Mouse (Mus musculus) hindbrain, embryonic 14.5 days (tissue): ENCODE measurements at regions not wholly inside any gene's neighbourhood (a gene's known extent, or its start where the extent isn't known, plus 50 kb on each side); places are given as distances from the start of the nearest gene placed in this dataset.

Source experiments
- ATAC-seq: fragments of 200-750 bp; cut with Nextera tagmentation; 2 replicates; pipeline ENCODE4 v1.8.0; 2017; ENCODE audit warnings: moderate number of reproducible peaks, mild to moderate bottlenecking, moderate TSS enrichment, moderate library complexity; ENCODE audit not compliant: low FRiP score
- DNase-seq: peaks from one replicate; pipeline ENCODE4 v3.0.0-alpha.2; 2015; ENCODE audit warnings: low spot score
- H3K27ac ChIP-seq: fragments of 300-500 bp; sonication (generic); 2 replicates; pipeline ENCODE4 v1.5.1; 2014; ENCODE audit warnings: mild to moderate bottlenecking, moderate library complexity
- H3K27me3 ChIP-seq: fragments of 300-500 bp; sonication (generic); 2 replicates; pipeline ENCODE4 v1.6.1; 2014; ENCODE audit warnings: mild to moderate bottlenecking, low read length, mixed read lengths; ENCODE audit not compliant: control insufficient read depth, insufficient read depth
- H3K36me3 ChIP-seq: fragments of 300-500 bp; sonication (generic); replicated peaks from 2 replicates; pipeline ENCODE4 v1.6.1; 2014; ENCODE audit not compliant: control insufficient read depth, insufficient read depth
- H3K4me1 ChIP-seq: fragments of 300-500 bp; sonication (generic); replicated peaks from 2 replicates; pipeline ENCODE4 v1.6.1; 2014; ENCODE audit warnings: antibody characterized with exemption, low read length, mixed read lengths; ENCODE audit not compliant: control insufficient read depth, insufficient read depth
- H3K4me2 ChIP-seq: fragments of 300-500 bp; sonication (generic); replicated peaks from 2 replicates; pipeline ENCODE4 v1.6.1; 2014; ENCODE audit warnings: mild to moderate bottlenecking, moderate library complexity
- H3K4me3 ChIP-seq: fragments of 300-500 bp; sonication (generic); replicated peaks from 2 replicates; pipeline ENCODE4 v1.5.1; 2014; ENCODE audit warnings: mild to moderate bottlenecking, low read length
- H3K9ac ChIP-seq: fragments of 300-500 bp; sonication (generic); 2 replicates; pipeline ENCODE4 v1.6.1; 2014
- H3K9me3 ChIP-seq: fragments of 300-500 bp; sonication (generic); 2 replicates; pipeline ENCODE4 v1.6.1; 2016; ENCODE audit warnings: low read length; ENCODE audit not compliant: control insufficient read depth
- WGBS: fragments of 180-500 bp; shearing (Covaris S2); extraction: QIAGEN DNeasy Blood & Tissue Kit; methylation state at CpG from one replicate; pipeline ENCODE4 v1.1.7; 2014; 5-methylcytosine and 5-hydroxymethylcytosine counted together

- DNase-seq (no peak), ATAC-seq (no peak)
- no peaks in the 10 kb centered on the region for H3K27me3 ChIP-seq
- no peaks in the 10 kb centered on the region for H3K4me1 ChIP-seq
- H3K9me3 ChIP-seq = peaks cover 3% of the 10 kb centered on the region; the same call in 1 of the 2 replicates
- H3K4me2 ChIP-seq = no peak overlapping the region
- no peak overlapping the region for H3K27ac ChIP-seq
- H3K4me3 ChIP-seq = no peak overlapping the region
- WGBS = 91% methylated on average over 4 of the region's 4 CpGs
- H3K36me3 ChIP-seq = no peaks in the 10 kb centered on the region
- H3K9ac ChIP-seq = no peak overlapping the region
Measured at GRCm38 (mm10) chr9:68072624-68073023, 232.4 kb downstream of the Vps13c start.

DNA sequence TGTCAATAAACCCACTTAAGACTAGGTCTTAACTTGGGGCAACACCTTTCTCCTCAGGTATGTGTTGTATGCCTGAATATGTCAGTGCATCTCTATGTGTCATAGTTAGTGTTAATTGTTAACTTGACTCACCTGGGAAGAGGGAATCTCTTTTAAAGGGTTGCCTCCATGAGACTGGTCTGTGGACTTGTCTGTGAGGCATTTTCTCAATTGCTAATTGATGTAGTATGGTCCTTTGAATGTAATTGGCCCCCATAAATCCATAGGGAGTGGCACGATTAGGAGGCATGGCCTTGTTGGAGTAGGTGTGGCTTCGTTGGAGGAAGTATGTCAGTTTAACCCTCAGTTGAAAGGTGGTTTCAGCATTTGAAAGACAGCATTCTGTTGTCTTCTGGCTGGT lies 237.1 kb downstream of the Vps13c start:
- no peak overlapping the region for H3K9ac ChIP-seq
- no peaks in the 10 kb centered on the region for H3K36me3 ChIP-seq
- ATAC-seq (no peak), DNase-seq (no peak)
- peaks cover 3% of the 10 kb centered on the region; the same call in 1 of the 2 replicates for H3K9me3 ChIP-seq
- no peaks in the 10 kb centered on the region for H3K4me1 ChIP-seq
- no peak overlapping the region for H3K27ac ChIP-seq
- H3K4me3 ChIP-seq = no peak overlapping the region
- WGBS = 80% methylated on average over 2 of the region's 2 CpGs
- no peak overlapping the region for H3K4me2 ChIP-seq
- no peaks in the 10 kb centered on the region for H3K27me3 ChIP-seq

DNA sequence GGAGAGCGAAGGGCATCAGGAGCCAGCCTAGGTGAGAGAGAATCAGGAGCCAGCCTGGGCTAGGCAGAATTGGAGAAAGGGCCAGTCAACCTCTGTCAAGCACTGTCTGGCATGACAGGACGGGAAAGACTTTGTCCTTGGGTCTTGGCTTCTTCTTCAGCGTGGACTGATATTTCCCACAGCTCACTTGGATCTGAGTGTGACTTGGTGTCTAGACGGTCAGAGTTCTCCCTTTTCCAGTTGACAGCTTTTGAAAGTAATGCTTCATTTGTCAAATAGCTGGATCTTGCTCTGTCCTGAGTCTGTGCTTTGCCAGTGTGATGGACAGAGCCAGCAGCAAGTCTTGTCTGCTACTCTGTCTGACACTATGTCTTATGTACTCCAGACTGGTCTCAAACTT lies 243.1 kb downstream of the Vps13c start:
- no peaks in the 10 kb centered on the region for H3K9me3 ChIP-seq
- no peak overlapping the region for H3K27ac ChIP-seq
- no peak overlapping the region for H3K9ac ChIP-seq
- ATAC-seq (no peak), DNase-seq (no peak)
- 87% methylated on average over 4 of the region's 4 CpGs for WGBS
- H3K4me3 ChIP-seq = no peak overlapping the region
- no peak overlapping the region for H3K4me2 ChIP-seq
- no peaks in the 10 kb centered on the region for H3K27me3 ChIP-seq
- no peaks in the 10 kb centered on the region for H3K36me3 ChIP-seq
- no peaks in the 10 kb centered on the region for H3K4me1 ChIP-seq

- WGBS = 78% methylated on average over 4 of the region's 4 CpGs
- no peak overlapping the region for H3K9ac ChIP-seq
- DNase-seq = no peak
- H3K4me2 ChIP-seq = no peak overlapping the region
- H3K27me3 ChIP-seq = no peaks in the 10 kb centered on the region
- H3K4me1 ChIP-seq = no peaks in the 10 kb centered on the region
- no peak overlapping the region for H3K4me3 ChIP-seq
- H3K27ac ChIP-seq = no peak overlapping the region
- H3K9me3 ChIP-seq = no peaks in the 10 kb centered on the region
- no peaks in the 10 kb centered on the region for H3K36me3 ChIP-seq
- no peak for ATAC-seq
Measured at GRCm38 (mm10) chr9:68084966-68085365, 244.8 kb downstream of the Vps13c start.

- Histone ChIP-seq H3K9me3 (no peaks in the 10 kb centered on the region), H3K27ac (no peak overlapping the region), H3K9ac (no peak overlapping the region), H3K4me2 (no peak overlapping the region), H3K27me3 (no peaks in the 10 kb centered on the region), H3K36me3 (no peaks in the 10 kb centered on the region), H3K4me1 (no peaks in the 10 kb centered on the region), H3K4me3 (no peak overlapping the region)
- DNase-seq = no peak
- WGBS = 88% methylated on average over 5 of the region's 5 CpGs
- ATAC-seq = no peak
Measured at GRCm38 (mm10) chr9:68094561-68094960, 254.4 kb downstream of the Vps13c start.

DNA sequence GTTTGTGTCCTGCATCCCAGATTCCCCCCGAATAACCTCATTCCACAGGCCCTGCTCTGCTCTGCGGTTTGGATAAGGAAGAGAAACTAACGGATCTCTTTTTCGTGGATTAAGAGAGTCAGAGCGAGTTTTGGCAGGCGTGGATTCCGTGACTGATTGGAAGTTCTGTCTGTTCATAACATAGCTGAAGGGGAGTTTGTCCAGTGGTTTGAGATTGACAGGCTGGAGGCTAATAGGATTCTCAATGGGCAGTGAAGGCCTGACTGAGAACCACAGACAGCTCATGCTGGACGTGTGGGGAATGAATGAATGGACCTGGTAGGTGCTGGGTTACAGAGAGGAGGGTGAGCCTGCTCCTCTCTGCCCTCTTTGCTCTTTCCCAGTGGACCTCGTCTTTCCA lies 269.6 kb downstream of the Vps13c start:
- Histone ChIP-seq H3K4me1 (no peaks in the 10 kb centered on the region), H3K4me3 (no peak overlapping the region), H3K27me3 (no peaks in the 10 kb centered on the region), H3K4me2 (no peak overlapping the region), H3K27ac (no peak overlapping the region), H3K9me3 (no peaks in the 10 kb centered on the region), H3K36me3 (no peaks in the 10 kb centered on the region), H3K9ac (no peak overlapping the region)
- DNase-seq (no peak), ATAC-seq (no peak)
- WGBS = 83% methylated on average over 9 of the region's 9 CpGs

- Histone ChIP-seq H3K27me3 (no peaks in the 10 kb centered on the region), H3K4me1 (no peaks in the 10 kb centered on the region), H3K4me2 (no peak overlapping the region), H3K27ac (no peak overlapping the region), H3K9ac (no peak overlapping the region), H3K9me3 (no peaks in the 10 kb centered on the region), H3K4me3 (no peak overlapping the region), H3K36me3 (no peaks in the 10 kb centered on the region)
- DNase-seq (no peak), ATAC-seq (no peak)
- WGBS = 78% methylated on average over 10 of the region's 10 CpGs
Measured at GRCm38 (mm10) chr9:68115151-68115690, 275.0 kb downstream of the Vps13c start.

- H3K27me3 ChIP-seq = no peaks in the 10 kb centered on the region
- DNase-seq (no peak), ATAC-seq (no peak)
- no peak overlapping the region for H3K4me2 ChIP-seq
- H3K36me3 ChIP-seq = no peaks in the 10 kb centered on the region
- no peak overlapping the region for H3K9ac ChIP-seq
- no peaks in the 10 kb centered on the region for H3K4me1 ChIP-seq
- no peaks in the 10 kb centered on the region for H3K9me3 ChIP-seq
- 69% methylated on average over 10 of the region's 10 CpGs for WGBS
- no peak overlapping the region for H3K4me3 ChIP-seq
- no peak overlapping the region for H3K27ac ChIP-seq
Measured at GRCm38 (mm10) chr9:68116221-68116741, 276.1 kb downstream of the Vps13c start.

DNA sequence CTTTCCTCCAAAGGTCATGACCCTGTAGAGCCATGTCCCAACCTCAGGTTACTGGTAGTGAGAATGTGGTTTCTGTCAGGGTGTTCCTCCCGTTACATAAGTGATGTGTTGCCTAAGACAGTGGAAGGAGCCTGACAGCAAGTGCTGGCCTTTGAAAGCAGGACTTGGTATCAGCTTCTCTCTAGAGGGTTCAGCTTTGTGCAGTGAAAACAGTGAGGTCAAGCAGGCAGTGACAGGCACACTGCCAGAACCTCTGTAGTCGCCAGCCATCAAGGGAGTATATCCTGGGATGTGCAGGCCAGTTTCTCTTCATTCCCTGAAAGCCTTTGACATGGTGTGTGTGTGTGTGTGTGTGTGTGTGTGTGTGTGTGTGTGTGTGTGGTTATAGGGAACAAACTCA lies 278.1 kb downstream of the Vps13c start:
- H3K9me3 ChIP-seq = no peaks in the 10 kb centered on the region
- no peak for DNase-seq
- H3K4me3 ChIP-seq = no peak overlapping the region
- no peaks in the 10 kb centered on the region for H3K4me1 ChIP-seq
- no peaks in the 10 kb centered on the region for H3K27me3 ChIP-seq
- no peak overlapping the region for H3K27ac ChIP-seq
- WGBS = 88% methylated on average over 2 of the region's 2 CpGs
- H3K36me3 ChIP-seq = no peaks in the 10 kb centered on the region
- ATAC-seq = no peak
- no peak overlapping the region for H3K4me2 ChIP-seq
- H3K9ac ChIP-seq = no peak overlapping the region

- DNase-seq (no peak), ATAC-seq (no peak)
- Histone ChIP-seq H3K36me3 (no peaks in the 10 kb centered on the region), H3K9ac (no peak overlapping the region), H3K4me3 (no peak overlapping the region), H3K4me2 (no peak overlapping the region), H3K4me1 (no peaks in the 10 kb centered on the region), H3K9me3 (no peaks in the 10 kb centered on the region), H3K27ac (no peak overlapping the region), H3K27me3 (no peaks in the 10 kb centered on the region)
- WGBS = 64% methylated on average over 3 of the region's 3 CpGs
Measured at GRCm38 (mm10) chr9:68122266-68122665, 282.1 kb downstream of the Vps13c start.
